Mouse (Mus musculus) CD4-positive, CD25-positive, alpha-beta regulatory T cell, adult 2 months (primary cell): ENCODE data around the gene Klhdc8a.

ENCODE experiments used
- DNase-seq: peaks from one replicate; pipeline ENCODE4 v3.0.0-alpha.2; 2012; ENCODE audit warnings: low read depth, low spot score

Gene Klhdc8a

DNA sequence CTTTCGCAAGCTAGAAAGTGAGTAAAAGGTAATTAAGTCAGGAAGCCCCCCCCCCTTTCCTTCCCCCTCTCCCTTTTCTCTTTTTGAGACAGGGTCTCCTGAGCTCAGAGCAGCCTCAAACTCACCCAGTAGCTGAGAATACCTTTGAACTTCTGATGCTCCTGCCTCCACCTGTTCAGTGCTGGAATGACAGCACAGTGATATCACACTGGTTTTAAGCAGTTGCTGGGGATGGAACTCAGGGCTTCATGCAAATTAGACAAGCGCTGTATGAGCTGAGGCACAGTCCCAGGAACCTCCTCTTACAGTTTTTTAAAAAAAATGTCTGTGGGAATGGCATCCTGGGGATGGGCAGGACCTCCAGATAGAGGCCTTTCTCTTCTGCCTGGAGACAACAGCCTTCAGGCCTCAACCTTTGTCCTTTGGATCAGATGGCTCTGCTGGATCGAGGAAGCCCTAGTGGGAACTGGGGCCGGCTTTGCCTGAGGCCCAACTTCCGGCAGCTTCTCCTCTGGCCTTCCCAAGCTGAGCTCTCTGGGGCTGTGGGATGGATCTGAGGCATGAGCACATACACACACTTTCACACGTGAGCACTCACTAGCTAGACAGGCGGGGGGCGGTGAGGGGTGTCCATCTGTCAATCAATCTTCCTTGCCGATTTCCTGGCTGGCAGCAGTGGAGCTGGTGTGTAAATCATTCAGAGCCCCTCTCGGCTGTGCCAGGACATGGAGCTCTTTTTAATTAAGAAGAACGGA, 7.3 kb upstream of the Klhdc8a start:
- no peak for DNase-seq

DNA sequence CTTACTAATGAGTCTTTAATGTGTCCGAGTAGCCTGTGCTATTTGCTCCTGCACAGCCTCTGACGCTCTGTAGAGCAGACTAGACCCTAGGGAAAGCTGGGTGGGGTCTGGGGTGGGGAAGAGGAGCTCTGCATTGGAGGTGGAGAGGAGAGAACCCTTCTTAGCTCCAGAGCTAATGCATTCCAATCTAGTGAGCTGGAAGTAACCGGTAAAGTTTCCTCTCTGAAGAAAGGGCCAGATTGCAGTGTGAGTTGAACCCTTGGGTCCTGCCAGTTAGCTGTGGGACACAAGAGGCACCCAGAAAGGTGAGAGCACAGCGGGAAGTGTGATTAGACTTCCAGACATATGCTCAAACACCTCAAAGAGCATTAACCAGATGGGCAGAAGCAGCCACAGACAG, 6.7 kb upstream of the Klhdc8a start:
- DNase-seq: no peak

DNA sequence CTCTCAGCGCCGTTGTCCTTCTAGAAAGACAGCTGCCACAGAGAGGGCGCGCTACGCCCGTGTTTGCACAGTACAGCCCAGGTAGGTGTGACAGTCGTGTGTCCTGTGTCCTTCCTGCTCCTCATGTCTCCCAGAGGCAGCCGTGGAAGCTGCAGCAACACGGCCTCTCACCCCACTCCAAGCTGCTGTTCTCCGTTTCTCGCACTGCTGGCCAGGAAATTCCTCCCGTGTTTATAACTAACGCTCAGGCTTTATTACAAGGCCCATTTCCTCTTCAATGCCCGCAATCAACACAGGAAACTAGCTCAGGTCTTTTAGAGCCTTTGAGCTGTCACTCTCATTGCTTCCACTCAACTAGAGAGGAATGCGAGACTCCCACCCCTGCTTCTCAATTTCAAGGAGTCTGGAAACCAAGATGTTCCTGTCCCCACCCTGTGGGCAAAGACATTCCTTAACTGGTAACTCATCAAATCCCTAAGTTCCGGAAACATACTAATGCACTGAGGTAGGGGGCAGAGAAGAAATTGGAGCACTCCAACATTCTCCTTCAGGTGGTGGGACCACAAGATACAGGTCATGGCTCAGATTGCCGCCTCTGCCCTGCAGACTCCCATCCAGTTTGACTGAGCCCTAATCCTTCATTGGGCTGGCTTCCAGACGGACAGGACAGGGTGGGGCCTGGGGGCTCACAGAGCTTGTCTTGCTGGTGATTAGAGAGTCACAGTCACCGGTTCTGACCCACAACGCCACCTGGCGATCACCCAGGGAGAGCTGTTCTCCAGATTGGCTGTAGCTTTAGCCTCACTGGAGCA, 5.9 kb upstream of the Klhdc8a start:
- no peak for DNase-seq

DNA sequence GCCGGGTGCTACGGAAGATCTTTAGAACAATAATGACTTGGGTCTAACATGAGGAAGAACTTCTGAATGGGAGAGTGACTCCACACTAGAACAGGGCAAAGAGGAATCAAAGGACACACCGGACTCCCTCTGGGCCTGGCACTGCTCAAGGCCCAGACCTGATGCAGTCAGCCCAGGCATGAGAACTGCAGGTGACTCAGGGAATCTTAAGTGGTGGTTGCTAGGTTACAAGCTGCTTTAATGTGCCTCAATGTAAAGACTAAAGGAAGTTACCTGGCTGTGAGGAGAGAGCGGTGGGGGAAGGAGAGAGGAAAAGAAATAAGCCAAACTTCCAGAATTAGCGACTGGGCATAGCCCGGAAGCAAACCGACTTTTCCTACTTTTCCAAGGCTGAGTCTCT, 2.9 kb upstream of the Klhdc8a start:
- no peak for DNase-seq

DNA sequence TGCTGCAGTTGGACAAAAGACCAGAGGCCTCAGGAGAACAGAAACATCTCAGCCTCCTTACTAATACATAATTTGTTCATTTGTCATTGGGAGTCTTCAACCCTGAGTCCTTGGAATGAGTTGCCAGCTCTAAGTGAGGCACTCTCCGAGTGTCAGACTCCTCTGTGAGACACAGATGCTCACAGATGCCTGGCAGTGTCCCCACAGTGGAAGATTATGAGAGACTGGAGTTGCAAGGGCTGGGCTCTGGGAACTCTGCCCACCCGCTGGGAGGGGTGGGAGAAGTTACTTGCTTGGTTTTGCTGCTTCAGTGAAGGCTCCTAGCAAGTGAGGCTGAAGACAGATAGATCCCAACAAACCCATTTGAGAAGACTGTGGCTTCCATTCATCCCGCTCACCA, 2.4 kb upstream of the Klhdc8a start:
- no peak for DNase-seq

DNA sequence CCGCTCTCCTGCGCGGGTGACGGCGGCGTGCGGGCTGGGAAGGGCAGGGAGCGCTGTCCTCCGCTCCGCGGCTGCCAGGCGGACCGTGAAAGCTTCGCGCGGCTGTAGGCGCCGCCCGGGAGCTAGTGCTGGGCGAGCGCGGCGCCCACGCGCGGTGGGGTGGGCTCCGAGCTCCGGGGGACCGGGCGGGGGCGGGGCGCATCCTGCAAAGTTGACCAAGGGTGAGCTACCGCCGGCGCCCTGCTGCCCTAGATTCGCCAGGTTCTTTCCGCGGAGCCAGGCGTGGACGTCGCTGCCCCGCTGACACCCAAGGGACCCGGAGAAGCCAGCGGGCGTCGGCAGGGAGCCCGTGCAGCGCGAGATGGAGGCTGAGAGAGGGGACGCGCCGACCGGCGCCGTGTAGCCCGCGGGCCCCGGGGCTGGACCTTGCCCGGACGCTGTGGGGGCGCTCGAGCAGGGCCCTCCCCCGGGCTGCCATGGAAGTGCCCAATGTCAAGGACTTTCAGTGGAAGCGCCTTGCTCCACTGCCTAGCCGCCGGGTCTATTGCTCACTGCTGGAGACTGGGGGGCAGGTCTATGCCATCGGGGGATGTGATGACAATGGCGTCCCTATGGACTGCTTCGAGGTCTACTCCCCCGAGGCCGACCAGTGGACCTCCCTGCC, 507 bp downstream of the Klhdc8a start:
- no peak for DNase-seq

DNA sequence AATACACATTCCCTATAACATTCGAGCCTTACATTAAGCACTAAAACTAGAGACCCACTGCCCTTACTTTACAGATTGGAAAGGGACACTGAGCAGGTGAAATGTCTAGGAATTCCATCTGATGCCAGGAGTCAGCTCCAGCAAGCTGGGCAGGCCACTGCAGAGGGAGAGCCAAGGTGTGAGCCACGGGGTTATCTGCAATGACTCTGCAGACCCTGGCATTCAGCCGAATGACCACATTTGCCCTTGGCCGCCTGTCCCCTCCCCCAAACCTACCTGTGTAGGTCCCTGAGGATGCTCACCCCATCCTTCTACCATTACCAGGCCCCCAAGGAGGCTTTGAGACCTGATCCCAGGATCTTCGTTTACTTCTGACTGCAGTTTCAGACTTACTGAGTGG, 1.3 kb downstream of the Klhdc8a start:
- no peak for DNase-seq

DNA sequence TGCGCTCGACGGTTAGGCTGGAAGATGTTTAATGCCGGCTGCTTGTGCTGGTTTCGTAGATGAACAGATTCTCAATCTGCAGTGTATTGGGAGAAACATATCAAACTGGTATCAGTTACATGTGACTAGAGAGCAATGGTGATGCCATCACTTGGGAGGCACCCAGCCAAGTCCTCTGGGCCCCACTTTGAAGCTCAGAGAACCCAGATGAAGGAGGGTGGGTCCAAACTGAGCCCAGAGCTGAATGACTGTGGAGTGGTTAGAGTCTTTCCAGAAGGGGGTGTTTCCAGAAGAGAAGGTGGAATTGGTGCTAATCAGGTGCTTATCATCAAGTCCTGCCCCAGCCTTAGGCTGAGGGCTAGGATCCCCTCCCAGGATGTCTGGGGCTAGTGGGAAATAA, 2.8 kb downstream of the Klhdc8a start:
- DNase-seq: no peak

DNA sequence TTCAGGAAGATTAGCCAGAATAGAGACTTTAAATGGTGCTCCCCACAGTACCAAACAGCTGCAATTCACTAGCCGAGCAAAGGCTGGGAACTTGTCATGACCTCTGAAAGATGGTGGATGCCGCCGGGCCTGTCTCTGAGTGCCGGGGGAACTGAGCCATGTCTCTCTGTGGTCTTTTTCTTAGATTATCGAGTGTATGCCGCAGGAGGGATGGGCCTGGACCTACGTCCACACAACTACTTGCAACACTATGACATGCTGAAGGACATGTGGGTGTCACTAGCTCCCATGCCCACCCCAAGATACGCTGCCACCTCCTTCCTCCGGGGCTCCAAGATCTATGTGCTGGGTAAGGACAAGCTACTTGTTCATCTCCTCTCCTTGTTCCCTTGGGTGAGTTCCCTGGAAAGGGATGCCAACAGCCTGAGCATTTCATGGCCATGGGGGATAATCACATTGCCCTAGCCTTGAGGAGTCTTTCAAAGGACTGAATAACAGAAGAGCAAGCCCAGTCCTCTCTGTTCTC, 4.0 kb downstream of the Klhdc8a start:
- no peak for DNase-seq

DNA sequence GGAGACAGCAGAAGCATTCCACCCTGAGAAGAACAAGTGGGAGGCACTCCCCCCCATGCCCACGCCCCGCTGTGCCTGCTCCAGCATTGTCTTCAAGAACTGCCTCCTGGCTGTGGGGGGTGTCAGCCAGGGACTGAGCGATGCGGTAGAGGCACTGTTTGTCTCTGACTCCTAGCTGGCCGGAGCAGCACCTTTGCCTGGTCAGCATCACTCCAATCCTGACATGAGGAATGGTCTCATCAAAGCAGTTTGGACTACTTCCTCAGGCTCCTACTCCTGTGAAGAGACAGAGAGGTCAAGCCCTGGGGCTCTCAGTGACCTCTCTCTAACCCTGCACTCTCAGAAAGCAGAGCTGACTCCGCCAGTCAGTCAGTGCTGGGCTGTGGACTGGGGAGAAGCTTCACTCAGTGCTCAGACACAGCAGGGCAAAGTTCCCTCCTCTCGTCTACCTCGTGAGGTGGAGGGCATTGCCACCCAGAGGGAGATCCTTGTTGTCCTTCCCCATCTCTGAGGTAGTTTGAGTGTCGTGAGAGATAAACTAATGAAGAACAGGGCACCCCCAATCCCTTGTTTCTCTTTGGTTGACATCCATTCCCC, 6.3 kb downstream of the Klhdc8a start:
- no peak for DNase-seq

DNA sequence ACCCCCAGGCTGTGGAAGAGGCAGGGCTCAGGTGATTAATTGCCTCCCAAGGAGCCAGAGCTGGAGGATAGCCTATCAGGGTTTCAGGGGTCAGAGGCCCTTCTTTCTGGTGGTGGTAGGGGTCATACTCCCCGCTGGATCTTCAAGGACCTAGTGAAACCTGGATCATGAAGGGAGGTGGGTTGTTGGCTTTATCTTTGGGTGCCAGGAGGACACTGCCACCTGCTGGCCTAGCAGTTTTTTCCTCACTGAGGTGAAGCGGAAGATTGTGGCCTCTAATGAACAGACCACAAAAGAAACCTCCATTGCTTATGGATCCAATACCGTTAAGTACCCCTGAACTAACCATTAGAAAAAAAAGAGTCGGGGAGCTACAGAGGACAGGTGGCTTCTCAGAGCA, 7.7 kb downstream of the Klhdc8a start:
- DNase-seq: peak; percentile 56

DNA sequence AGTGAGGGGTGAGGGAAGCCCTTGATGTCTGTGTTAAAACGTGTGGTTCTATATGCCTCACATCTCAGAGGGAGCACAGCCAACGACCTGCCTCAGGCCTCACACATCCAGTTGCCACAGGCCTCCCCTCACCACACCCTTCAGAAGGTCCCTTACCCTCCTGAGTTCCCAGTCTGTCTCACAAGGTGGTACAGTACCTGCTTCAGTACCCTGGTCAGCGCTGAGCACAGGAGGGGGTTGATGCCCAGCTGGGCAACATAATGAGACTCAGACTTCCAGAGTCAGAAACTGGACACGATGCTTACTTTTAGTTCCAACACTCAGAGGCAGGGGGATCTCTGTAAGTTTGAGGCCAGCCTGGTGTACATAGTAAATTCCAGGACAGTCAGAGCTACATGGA, 8.4 kb downstream of the Klhdc8a start:
- no peak for DNase-seq

DNA sequence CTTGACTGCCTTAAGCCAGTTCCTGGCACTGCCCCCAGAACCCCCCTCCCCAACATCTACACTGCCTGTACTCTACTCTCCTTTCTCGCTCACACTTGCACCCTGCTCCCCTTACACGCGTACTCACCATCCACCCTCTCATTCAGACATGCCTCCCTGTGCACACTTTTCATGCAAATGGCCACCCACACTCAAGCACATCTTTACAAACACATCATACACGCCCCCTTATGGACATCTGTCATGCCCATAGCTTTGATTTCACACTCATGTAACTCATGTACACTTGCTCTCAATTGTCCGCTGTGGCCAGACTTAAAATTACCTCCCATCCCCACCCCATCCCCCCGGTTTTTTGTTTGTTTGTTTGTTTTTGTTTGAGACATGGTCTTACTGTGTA, 9.5 kb downstream of the Klhdc8a start:
- no peak for DNase-seq

DNA sequence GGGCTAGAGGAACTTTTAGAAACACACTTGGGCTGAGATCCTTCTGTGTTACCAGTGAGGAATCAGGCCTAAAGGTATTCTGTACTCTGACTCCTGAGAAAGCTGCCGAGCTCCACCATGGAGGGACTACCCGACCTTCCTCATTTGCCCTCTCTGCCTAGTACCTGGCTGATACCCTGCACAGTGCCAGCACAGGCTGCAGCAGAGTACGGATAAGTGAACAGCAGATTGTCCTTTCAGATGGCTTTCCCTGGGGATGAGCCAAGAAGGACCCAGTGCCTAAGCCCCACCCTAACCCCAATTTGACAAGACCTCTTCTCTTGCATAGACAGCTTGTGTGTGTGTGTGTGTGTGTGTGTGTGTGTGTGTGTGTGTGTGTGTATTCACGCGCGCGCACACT, 10.2 kb downstream of the Klhdc8a start:
- no peak for DNase-seq

DNA sequence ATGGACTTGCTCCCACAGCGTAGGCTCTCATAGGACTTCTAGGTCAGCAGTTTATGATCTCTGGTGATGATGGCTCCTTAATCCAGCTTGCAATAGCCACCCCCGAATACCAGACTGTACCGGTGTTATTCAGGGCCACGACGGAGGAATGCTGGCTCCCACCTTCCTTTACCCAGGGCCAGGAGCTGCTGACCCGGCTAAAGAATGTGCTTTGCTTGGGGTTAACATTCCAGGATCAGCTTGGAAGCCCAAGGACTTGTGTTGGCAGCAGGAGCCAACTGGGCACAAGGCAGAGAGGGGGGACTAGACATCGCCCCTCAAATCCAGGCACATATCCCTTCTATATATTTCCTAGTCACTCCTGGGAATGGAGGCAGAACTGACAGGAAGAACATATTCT, 12.3 kb downstream of the Klhdc8a start:
- no peak for DNase-seq

DNA sequence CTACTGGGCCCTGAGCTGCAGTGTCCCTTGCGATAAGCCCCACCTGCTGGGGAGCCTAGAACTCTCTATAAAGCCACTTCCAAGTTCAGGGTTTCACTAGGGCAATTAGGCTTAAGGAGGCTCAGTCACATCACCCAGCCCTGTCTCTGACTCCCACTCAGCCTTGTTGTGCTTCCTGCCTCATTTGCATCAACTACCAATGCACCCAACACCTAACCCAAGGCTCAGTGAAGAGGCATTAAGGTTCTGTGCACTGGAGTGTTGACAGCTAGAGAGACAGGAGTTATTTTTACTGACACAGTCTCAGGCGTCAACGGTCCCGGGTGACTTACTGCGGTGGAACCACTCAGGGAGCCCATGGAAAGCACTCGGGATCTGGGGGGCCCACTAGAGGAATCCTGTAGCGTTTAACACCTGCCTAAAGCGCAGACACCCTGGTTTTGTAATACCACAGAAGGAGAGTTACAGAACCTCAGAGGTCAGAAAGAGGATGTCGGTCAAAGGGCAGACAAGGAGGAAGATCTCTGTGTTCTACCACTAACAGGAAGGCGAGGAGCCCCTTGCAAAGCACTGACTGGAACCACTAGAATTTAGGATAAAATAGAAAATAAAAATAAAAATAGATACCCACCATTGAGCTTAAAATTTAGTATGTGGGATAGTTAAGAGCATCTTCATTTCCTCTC, 12.9 kb downstream of the Klhdc8a start:
- DNase-seq: peak; percentile 14

DNA sequence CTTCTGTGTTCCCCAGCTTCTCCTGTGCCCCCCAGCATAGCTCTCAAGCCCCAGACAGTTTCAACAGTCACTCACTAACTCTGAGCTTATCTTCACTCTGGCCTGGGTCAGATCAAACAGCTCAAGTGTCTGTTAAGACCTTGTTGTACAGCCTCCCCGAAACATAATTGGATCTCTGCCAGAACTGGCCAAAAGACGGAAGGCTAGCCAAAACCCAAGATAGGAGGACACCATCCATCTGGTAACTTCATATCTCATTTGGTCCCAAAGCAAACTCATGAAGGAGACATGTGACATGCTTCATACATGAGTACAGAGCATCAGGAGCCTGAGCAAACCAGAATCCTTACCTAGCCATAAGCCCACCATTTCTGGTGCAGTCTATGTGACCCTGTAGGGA, 13.6 kb downstream of the Klhdc8a start:
- DNase-seq: no peak

DNA sequence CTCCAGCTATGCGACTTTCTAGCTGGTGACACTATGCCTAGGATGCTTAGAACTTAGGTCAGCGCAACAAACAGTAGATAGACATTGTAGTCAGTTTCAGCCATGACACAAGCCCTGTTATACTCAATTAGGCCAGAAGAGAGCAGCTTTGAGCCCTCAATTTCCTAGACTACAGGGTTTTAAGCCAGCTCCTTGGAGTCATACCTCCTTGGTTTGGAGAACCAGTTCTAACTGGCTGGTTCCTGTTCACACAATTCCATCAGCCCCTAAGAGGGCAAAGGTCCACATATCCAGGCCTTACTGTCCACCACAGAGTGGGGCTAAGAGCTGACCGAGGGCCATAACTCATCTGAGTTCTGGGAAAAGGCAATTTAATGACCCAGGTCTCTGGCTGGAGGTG, 14.3 kb downstream of the Klhdc8a start:
- DNase-seq: peak; percentile 75

DNA sequence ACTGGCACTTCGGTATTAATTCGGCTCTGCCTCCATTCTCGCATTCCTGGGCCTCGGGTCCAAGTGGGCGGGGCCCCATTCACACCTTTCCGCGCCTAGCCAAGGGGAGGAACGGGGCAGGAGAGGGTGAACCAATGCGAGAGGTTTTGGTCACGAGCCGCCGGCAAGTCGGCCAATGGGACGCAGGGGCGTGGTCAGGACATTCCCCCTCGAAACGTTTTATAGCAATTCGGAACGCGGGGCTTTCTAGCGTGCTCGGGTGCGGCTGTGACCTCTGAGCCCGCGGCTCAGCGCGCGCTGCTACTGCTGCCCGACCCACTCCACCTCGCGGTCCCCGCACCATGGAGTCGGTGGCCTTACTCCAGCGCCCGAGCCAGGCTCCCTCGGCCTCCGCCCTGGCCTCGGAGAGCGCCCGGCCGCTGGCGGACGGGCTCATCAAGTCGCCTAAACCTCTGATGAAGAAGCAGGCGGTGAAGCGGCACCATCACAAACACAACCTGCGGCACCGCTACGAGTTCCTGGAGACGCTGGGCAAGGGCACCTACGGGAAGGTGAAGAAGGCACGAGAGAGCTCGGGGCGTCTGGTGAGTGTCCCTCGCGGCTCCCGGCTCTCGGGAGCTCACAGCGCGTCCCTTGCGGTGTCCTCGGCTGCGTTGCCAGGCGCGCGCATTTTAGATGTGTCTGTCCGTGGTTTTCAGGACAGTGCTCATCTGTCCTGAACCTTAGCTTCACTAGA, 17.6 kb downstream of the Klhdc8a start, which contains the start of gene Nuak2:
Gene Nuak2, plus strand, starts transcription at position 238 of the 736 bp plus-strand sequence.
- DNase-seq: peak; percentile 84

DNA sequence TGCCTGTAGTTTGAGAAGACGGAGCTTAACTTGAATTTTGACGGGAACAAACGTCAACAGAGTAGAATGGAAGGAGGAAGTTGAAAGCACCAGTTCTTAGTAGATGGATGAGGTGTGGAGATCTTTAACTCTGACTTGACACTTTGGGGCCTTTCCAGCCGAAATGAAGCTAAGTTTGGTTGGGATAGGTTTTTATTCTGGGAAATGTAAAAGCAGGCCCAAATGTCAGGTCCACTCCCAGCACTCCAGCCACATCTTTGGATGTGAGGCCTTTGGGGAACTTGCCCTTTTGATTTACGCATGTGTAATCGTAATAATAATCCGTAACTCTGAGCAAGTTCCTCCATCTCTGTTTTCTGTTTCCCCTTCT, 18.2 kb downstream of the Klhdc8a start:
- no peak for DNase-seq

DNA sequence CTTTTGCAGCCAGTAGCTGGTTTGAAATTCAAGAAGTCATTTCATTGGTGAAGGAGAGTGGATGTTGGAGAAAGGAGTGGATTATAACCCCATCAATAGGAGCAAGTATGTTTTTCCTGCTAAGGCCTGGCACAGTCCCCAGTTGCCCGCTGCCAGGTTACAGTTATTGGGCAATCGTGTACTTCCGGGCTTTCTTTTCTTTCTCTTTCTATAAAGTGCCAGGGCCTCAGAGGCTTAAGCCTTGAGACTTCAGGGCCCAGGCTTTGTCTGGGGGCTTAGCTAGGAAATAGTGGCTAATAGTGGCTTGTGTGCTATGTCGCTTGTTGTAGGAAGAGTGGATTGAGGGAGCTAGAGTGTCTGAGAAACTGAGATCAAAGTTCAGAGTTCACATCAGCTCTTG, 19.0 kb downstream of the Klhdc8a start:
- no peak for DNase-seq
